Mouse (Mus musculus) testis, adult 2 months (tissue): ENCODE results near the gene Rtbdn.

Source experiments
- CTCF ChIP-seq: fragments of 200-500 bp; IDR thresholded peaks from 2 replicates; pipeline ENCODE4 v1.5.1; 2012; ENCODE audit warnings: low read depth, mild to moderate bottlenecking, inconsistent platforms, low read length, moderate library complexity; ENCODE audit not compliant: control insufficient read depth, insufficient read depth, insufficient replicate concordance
- POLR2A ChIP-seq: fragments of 200-500 bp; IDR thresholded peaks from 2 replicates; pipeline ENCODE4 v1.6.1; 2012; ENCODE audit warnings: low read depth, mild to moderate bottlenecking, inconsistent platforms, low read length, moderate library complexity; ENCODE audit not compliant: control insufficient read depth

- no peak for TF ChIP-seq CTCF
- no peak for TF ChIP-seq POLR2A
Observed at GRCm38 (mm10) chr8:84915269-84915668, 31.5 kb upstream of the Rtbdn start.
